Mouse (Mus musculus) forebrain, embryonic 14.5 days (tissue): ENCODE results near the gene Depdc1b. TPM values are rescaled to one million over a fixed set of nuclear protein-coding genes. Genes with fewer than 3 reads are reported as not detected.

Experiments
- ATAC-seq: fragments of 200-750 bp; cut with Nextera tagmentation; 2 replicates; pipeline ENCODE4 v1.8.0; 2017; ENCODE audit warnings: mild to moderate bottlenecking, moderate library complexity
- DNase-seq: peaks from one replicate; pipeline ENCODE4 v3.0.0-alpha.2; 2015; ENCODE audit warnings: low spot score
- H3K27ac ChIP-seq: fragments of 300-500 bp; sonication (generic); 2 replicates; pipeline ENCODE4 v1.5.1; 2014; ENCODE audit warnings: low read depth, mild to moderate bottlenecking, control low read depth, low read length, moderate library complexity
- H3K27me3 ChIP-seq: fragments of 300-500 bp; sonication (generic); replicated peaks from 2 replicates; pipeline ENCODE4 v1.6.1; 2014; ENCODE audit warnings: low read length, control low read depth, mixed read lengths; ENCODE audit not compliant: control insufficient read depth, insufficient read depth
- H3K36me3 ChIP-seq: fragments of 300-500 bp; sonication (generic); 2 replicates; pipeline ENCODE4 v1.6.1; 2014; ENCODE audit warnings: low read length, control low read depth; ENCODE audit not compliant: control insufficient read depth, insufficient read depth
- H3K4me1 ChIP-seq: fragments of 300-500 bp; sonication (generic); 2 replicates; pipeline ENCODE4 v1.6.1; 2014; ENCODE audit warnings: antibody characterized with exemption, low read length, control low read depth; ENCODE audit not compliant: control insufficient read depth, insufficient read depth
- H3K4me2 ChIP-seq: fragments of 300-500 bp; sonication (generic); 2 replicates; pipeline ENCODE4 v1.6.1; 2014; ENCODE audit warnings: mild to moderate bottlenecking, control low read depth, low read length
- H3K4me3 ChIP-seq: fragments of 300-500 bp; sonication (generic); 2 replicates; pipeline ENCODE4 v1.5.1; 2014; ENCODE audit warnings: low read depth, low read length, control low read depth
- H3K9ac ChIP-seq: fragments of 300-500 bp; sonication (generic); 2 replicates; pipeline ENCODE4 v1.6.1; 2014; ENCODE audit warnings: mild to moderate bottlenecking, low read length, control low read depth, moderate library complexity
- H3K9me3 ChIP-seq: fragments of 300-500 bp; sonication (generic); replicated peaks from 2 replicates; pipeline ENCODE4 v1.6.1; 2016; ENCODE audit warnings: low read length, control low read depth, mixed read lengths; ENCODE audit not compliant: control insufficient read depth
- WGBS: fragments of 180-500 bp; shearing (Covaris S2); extraction: QIAGEN DNeasy Blood & Tissue Kit; methylation state at CpG from one replicate; pipeline ENCODE4 v1.1.7; 2014; 5-methylcytosine and 5-hydroxymethylcytosine counted together
- polyA plus RNA-seq: library from polyadenylated mRNA; unstranded; fragments of >200 nt; fragmentation: Nextera tagmentation; extraction: Ambion mirVana; gene quantifications from 2 replicates; pipeline ENCODE4 v1.2.1, GENCODE M21; 2014

Gene Depdc1b
- polyA plus RNA-seq, 1 experiment from 2014 or later = 6.8 TPM

DNA sequence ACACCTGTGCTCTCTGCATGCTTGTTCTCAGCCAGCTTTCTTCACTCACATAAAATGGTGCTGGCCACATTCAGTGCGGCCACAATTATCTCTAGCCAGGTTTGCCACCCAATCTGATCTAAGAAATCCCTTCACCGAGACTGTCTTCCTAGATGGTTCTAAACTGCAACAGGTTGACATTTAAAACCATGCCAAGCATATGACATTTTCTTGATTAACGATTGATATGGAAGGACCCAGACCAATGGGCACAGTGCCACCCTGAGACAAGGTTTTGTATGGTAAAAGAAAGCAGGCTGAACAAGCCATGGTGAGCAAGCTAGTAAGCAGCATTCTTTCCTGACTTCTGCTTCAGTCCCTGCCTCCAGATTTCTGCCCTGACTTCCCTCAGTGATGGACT, 115.6 kb downstream of the Depdc1b start:
- H3K27me3 ChIP-seq = no peaks in the 10 kb centered on the region
- no peak overlapping the region for H3K9ac ChIP-seq
- H3K4me2 ChIP-seq = no peak overlapping the region
- H3K9me3 ChIP-seq = no peaks in the 10 kb centered on the region
- no peaks in the 10 kb centered on the region for H3K4me1 ChIP-seq
- no peak overlapping the region for H3K4me3 ChIP-seq
- H3K27ac ChIP-seq = no peak overlapping the region
- no peak for DNase-seq
- H3K36me3 ChIP-seq = no peaks in the 10 kb centered on the region
- ATAC-seq = no peak
- WGBS = 95% methylated on average over 3 of the region's 3 CpGs

DNA sequence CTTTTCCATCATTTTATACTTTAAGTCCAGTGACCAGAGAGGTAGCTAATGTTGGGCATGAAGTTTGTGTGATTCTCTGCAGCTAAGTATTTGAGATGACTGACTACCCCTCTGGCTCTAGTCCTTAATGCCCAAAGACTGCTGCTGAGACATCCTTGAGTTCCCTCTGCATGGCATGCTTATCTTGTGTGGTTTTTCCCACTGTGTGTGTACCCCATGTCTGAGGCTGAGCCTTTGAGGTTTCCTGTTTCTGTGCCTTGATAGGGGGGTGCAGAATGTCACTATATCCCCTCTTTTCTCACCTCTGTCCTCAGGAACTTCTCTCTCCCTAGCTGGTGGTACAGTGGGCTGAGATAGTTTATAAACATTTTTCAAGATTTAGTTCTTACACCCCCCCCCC, 119.6 kb downstream of the Depdc1b start:
- Histone ChIP-seq H3K27me3 (no peaks in the 10 kb centered on the region), H3K9me3 (no peaks in the 10 kb centered on the region), H3K4me3 (no peak overlapping the region), H3K4me1 (no peaks in the 10 kb centered on the region), H3K36me3 (no peaks in the 10 kb centered on the region), H3K4me2 (no peak overlapping the region), H3K27ac (no peak overlapping the region), H3K9ac (no peak overlapping the region)
- DNase-seq = no peak
- no peak for ATAC-seq

GRCm38 (mm10) chr13:108437424-108437823, 121.3 kb downstream of the Depdc1b start:
- Histone ChIP-seq H3K27me3 (no peaks in the 10 kb centered on the region), H3K4me3 (no peak overlapping the region), H3K4me2 (no peak overlapping the region), H3K9me3 (no peaks in the 10 kb centered on the region), H3K36me3 (no peaks in the 10 kb centered on the region), H3K27ac (no peak overlapping the region), H3K9ac (no peak overlapping the region), H3K4me1 (no peaks in the 10 kb centered on the region)
- ATAC-seq (no peak), DNase-seq (no peak)
- 97% methylated on average over 2 of the region's 2 CpGs for WGBS

- H3K27me3 ChIP-seq = no peaks in the 10 kb centered on the region
- H3K4me3 ChIP-seq = no peak overlapping the region
- H3K9ac ChIP-seq = no peak overlapping the region
- no peaks in the 10 kb centered on the region for H3K9me3 ChIP-seq
- H3K27ac ChIP-seq = no peak overlapping the region
- no peak for DNase-seq
- ATAC-seq = no peak
- no peak overlapping the region for H3K4me2 ChIP-seq
- no peaks in the 10 kb centered on the region for H3K4me1 ChIP-seq
- WGBS = 93% methylated on average over 1 of the region's 1 CpGs
- H3K36me3 ChIP-seq = no peaks in the 10 kb centered on the region
These were observed 122.9 kb downstream of the Depdc1b start for GRCm38 (mm10) chr13:108439012-108439411.

DNA sequence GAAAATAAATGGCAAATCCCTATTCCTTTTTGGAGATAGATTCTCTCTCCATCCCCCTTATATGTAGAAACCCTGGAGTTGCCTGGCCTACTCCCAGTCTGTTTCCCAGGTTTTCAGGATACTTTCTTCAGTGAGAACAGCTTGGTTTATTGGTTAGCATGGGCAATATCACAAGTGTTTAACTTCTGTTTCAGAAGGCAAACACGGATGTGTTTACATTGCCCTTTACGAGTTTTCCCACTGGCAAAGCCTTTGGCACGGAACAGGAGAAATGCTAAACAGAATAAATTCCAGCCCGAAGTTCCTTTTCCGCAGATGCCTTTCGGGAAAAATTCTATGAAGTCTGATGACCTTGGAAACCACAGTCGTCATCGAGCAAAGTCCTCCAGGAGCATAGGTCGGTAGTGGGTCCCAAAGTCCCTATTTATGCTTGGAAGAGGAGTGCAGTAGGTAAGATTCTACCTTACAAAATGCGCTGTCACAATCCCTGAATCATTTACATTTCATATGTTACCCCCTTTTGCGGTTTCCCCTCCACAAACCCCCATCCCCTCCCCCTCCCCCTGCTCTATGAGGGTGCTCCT, 132.3 kb downstream of the Depdc1b start:
- no peaks in the 10 kb centered on the region for H3K4me1 ChIP-seq
- ATAC-seq (no peak), DNase-seq (no peak)
- H3K4me3 ChIP-seq = no peak overlapping the region
- no peaks in the 10 kb centered on the region for H3K27me3 ChIP-seq
- H3K9ac ChIP-seq = no peak overlapping the region
- no peaks in the 10 kb centered on the region for H3K9me3 ChIP-seq
- no peak overlapping the region for H3K4me2 ChIP-seq
- H3K36me3 ChIP-seq = no peaks in the 10 kb centered on the region
- WGBS = 93% methylated on average over 11 of the region's 11 CpGs
- H3K27ac ChIP-seq = no peak overlapping the region

- H3K27ac ChIP-seq = no peak within 1 kb of the TSS
- H3K4me2 ChIP-seq = no peak within 1 kb of the TSS
- DNase-seq = no peak
- no peaks in the 10 kb centered on the region for H3K27me3 ChIP-seq
- 56% methylated on average over 10 of the region's 10 CpGs for WGBS
- ATAC-seq = no peak
- no peaks in the 10 kb centered on the region for H3K36me3 ChIP-seq
- no peaks in the 10 kb centered on the region for H3K9me3 ChIP-seq
- no peaks in the 10 kb centered on the region for H3K4me1 ChIP-seq
- no peak within 1 kb of the TSS for H3K9ac ChIP-seq
- no peak within 1 kb of the TSS for H3K4me3 ChIP-seq
These were observed 133.3 kb downstream of the Depdc1b start, which contains the start of gene Pde4d for GRCm38 (mm10) chr13:108449116-108450097. Gene Pde4d, plus strand, starts transcription at chr13:108449948.

DNA sequence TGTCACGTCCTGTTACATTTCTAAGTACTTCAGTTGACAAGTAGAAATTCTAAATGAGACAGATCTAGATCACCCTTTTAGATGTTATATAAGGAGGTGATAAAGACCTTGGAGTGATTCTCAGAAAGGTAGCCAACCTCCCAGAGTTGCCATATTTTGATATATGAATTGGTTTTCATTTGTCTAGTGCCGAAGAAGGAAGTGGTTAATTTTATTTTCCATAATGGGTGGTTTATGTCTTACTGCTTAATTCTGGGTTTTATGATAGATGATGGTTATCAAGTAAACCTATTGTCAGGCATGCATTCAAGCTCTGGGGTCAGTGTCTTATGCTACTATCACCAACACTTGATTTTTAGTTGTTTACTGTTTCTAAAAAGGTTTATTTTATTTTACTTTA, 135.0 kb downstream of the Depdc1b start:
- no peak for DNase-seq
- Histone ChIP-seq H3K4me3 (no peak overlapping the region), H3K4me1 (no peaks in the 10 kb centered on the region), H3K27ac (no peak overlapping the region), H3K9me3 (no peaks in the 10 kb centered on the region), H3K4me2 (no peak overlapping the region), H3K9ac (no peak overlapping the region), H3K36me3 (no peaks in the 10 kb centered on the region), H3K27me3 (no peaks in the 10 kb centered on the region)
- no peak for ATAC-seq
- 91% methylated on average over 2 of the region's 2 CpGs for WGBS

DNA sequence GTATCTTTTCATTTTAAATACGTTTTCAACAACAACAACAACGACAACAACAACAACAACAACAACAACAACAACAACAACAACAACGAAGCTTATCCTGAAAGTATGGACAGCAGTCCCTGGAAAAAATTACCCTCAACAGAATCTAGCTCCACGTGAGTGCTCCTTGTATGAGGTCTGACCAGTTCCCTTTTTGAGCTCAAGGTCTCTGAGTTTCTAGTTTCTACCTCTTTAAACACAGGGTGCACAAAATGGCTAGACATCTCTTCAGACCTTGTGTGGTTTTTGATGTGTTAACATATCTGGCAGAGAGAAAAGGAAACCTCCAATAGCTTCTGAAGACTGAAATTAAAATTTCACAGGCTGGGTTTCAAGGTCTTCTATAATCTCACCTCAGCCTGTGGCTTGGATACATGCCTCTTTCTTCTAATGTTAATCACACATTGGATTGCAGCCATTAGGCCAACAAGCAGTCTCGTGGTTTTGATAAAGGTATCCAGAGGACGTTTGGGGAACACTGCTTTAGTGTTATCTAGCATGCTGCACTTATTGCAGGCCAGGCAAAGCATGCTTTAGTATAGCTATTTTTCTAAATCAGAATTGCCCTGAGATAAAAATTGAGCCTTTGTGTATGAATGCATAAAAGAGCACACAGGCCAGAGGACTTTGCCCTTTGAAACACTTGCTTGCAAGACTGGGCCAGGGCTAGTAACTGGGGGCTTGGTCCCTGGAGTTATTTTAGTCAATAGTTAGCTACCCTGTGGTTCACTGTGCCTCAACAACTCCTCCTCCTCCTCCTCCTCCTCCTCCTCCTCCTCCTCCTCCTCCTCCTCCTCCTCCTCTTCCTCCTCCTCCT, 137.2 kb downstream of the Depdc1b start:
- Histone ChIP-seq H3K27me3 (no peaks in the 10 kb centered on the region), H3K4me2 (no peak overlapping the region), H3K27ac (no peak overlapping the region), H3K36me3 (no peaks in the 10 kb centered on the region), H3K4me1 (no peaks in the 10 kb centered on the region), H3K9me3 (no peaks in the 10 kb centered on the region), H3K4me3 (no peak overlapping the region), H3K9ac (no peak overlapping the region)
- WGBS = 76% methylated on average over 6 of the region's 6 CpGs
- ATAC-seq (no peak), DNase-seq (no peak)
